Mouse (Mus musculus) cerebellum, adult 2 months (tissue): ENCODE data around the gene Srgap1.

Experiments used
- CTCF ChIP-seq: fragments of 200-500 bp; IDR thresholded peaks from 2 replicates; pipeline ENCODE4 v1.5.1; 2011; ENCODE audit warnings: low read depth, mild to moderate bottlenecking, control low read depth, low read length, moderate library complexity, borderline replicate concordance; ENCODE audit not compliant: insufficient read depth
- POLR2A ChIP-seq: fragments of 200-500 bp; IDR thresholded peaks from 2 replicates; pipeline ENCODE4 v1.6.1; 2011; ENCODE audit warnings: low read length, control low read depth, borderline replicate concordance; ENCODE audit not compliant: insufficient read depth

DNA sequence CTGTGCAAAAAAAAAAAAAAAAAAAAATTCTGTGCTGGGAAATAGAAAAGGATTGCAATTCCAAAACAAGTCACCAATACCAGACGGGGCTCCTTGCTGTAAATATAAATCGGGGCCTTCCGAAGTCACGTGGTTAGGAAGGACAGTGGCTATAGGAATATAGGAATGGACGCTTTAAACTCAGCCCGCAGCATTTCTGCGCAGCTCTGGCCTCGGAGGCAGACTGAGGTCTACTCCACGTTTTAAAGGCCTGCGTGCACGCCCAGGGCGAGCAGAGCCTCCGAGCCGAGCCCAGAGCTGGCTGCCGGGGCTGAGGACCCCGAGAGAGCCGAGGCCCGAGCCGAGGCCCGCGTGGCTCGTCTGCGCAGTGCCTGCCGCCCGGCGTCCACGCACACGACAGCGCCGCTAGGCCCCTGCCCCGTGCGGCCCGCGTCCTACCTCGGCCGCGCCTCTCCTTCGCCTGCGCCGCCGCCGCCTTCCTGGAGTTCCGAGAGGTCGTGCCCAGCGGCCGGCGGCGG, 49.4 kb upstream of the Srgap1 start:
- TF ChIP-seq POLR2A: no peak
- TF ChIP-seq CTCF: no peak
